Mouse (Mus musculus) left cerebral cortex, adult 18-20 months (tissue): Measurements from ENCODE around the gene Rin2. TPM values are rescaled to one million over a fixed set of nuclear protein-coding genes. Genes with fewer than 3 reads are reported as not detected.
A peak's percentile ranks its signal among the peaks of the same experiment; 100 is the strongest.
"Not testable (repeated sequence)": the region's sequence is repeated elsewhere in the genome, so short reads cannot be mapped to it uniquely, and the experiment has no call there.

Experiments
- DNase-seq, 2 experiments: peaks; one replicate each; pipeline ENCODE4 v3.0.0; 2021 to 2022; ENCODE audit warnings: low spot score in 2 of 2, mixed read lengths in 1 of 2
- total RNA-seq, 2 experiments: library from RNA; stranded (reverse); gene quantifications; 2 replicates each; pipeline ENCODE4 v1.2.3; 2021

The Rin2 gene
- total RNA-seq, 2 experiments from 2014 or later: 19.1 to 31.7 TPM

DNA sequence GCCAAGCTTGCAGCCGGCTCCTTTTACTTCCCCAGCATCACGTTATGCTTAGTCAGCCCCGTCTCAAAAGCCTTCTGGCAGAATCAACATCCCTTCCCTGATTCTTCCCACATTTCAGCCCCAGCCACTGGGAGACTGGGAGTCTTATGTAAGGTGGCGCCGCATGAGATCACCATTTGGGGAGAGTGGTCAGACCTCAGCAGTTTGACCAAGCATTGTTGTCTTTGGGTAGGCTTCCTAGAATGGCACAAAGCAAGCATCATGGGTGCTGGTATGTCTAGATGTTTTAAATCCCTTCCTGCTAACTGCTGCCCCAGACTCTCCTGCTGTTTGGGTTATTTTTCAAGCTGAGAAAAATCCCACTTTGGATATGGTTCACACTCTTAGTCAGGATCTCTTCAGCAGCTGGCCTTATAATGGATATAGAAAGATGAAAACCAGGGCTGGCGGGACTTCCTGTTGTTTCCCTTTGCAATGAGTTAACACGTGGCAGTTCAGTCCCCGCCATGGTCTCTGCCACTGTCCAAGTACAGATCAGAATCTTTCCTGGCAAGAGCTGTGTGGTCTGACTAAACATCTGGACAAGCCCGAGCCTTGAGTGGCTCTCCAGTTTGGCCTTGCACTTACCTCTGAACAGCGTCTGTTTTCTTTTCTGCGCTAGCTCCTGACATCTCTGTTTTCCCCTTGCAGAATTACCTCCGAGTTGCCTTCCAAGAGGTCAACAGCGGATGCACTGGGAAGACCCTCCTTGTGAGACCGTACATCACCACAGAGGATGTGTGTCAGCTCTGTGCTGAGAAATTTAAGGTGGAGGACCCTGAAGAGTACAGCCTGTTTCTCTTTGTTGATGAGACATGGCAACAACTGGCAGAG, 210.1 kb downstream of the Rin2 start:
- peak; percentile 55 to 57 for DNase-seq

DNA sequence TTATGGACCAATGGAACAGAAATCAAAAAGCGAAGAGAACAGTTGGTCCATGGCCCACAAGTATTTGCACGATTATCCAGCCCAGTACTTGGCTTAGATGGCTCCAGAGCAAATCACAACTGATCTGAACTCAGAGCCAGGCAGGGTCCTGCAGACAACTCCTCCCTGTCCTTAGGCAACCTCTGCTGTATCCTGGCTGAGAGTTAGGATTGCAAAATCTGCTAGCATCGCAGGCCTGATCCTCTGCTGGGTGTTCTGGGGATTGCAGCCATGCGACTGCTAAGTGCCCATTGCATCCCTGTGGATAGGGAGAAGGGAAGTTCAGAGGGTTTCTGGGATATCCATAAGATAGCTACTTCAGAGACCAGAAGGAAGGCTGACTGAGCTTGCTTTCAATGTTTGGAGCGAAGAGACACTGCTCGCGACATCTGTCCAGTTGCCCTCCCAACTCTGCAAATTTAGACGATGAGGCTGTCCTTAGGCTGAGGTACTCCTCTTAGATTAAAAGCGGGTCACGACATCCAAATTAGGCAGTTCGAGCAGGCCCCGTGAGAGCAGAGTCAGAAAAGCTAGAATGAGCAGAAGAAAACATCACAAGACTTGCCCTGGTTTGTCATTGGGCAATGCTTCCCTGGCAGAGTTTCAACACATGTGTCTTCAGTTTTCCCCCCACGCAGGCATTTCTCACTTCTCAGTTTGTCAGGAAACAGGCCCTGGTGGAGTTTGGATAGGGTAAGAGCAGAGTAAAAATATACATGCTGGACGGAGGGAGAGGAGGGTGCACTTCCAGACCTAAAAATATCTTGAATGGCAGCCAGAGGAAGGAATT, 213.1 kb downstream of the Rin2 start:
- peak; percentile 57 to 67 for DNase-seq

DNA sequence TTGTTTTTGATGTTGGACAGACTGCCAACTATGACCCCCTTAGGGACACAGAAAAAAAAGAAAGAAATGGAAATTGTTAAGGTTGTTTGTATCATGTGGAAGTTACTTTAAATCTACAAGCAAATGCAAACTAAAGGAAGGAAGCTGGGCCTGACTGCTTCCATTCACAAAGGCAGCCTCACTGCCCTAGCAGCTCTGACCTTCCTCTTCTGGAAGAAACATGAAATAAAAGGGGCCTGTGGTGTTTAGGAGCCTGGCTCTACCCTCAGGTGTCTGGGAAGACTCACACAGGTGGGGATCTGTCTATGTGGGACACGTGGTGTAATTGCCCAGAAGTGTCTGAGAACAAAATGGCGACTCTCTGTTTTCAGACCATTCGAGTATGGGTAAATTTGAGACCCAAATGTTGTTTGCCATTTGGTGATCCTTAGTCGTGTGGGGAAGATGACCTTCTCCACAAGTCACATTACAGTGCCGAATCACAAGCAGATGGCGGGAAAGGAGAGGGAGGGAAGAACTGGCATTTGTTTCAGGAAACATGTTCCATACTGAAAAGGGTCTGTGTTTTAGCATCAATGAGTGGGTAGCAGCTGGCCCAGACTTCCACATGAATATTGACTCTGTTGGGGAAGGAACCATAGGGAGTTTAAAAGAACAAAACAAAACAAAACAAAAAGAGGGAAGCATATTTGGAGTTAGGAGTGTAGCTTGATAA, 213.9 kb downstream of the Rin2 start:
- no peak for DNase-seq

DNA sequence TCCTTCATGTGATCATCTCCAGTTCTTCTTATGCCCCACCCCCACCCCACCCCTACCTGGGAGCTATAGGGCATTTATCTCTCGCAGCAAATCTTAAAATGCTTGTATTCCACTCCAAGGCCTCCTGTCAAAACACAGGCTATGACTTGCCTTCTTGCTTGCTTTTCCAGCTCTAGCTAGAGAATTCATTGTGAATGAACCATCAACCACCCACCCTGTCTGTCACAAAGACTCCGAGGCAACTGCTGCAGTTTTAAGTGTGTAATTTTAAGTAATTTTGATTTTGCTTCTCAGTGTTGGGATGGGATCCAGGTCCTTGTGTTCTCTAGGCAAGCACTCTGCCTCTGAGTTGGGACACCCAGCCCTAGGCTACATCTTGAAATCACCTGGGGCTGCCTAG, 215.6 kb downstream of the Rin2 start:
- DNase-seq: no peak

- no peak for DNase-seq
Measured at GRCm38 (mm10) chr2:145893756-145894155, 218.7 kb downstream of the Rin2 start.

DNA sequence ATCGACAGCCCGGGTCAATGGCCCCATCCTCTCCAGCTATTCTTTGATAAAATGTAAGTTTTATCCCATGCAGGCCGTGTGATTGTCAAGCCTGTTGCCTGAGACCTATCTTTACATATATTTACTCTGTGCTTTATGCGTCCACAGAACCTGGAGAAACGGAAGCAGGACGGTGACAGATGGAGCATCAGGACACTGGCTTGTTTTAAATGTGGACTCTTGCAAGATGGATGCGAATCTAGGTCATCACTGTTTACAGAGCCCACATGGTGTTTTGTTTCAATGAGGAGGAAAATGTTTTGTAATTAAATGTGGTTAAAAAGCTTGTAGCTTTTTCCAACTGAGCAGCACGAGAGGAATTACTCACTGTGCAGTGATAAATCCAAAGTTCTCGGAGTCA, 223.1 kb downstream of the Rin2 start:
- no peak for DNase-seq

GRCm38 (mm10) chr2:145900318-145900717, 225.3 kb downstream of the Rin2 start:
- DNase-seq: not testable (repeated sequence)

GRCm38 (mm10) chr2:145901861-145902260, 226.8 kb downstream of the Rin2 start, which contains the start of gene Naa20:
TSS of gene Naa20 (plus strand) at chr2:145902099.
- no peak for DNase-seq

DNA sequence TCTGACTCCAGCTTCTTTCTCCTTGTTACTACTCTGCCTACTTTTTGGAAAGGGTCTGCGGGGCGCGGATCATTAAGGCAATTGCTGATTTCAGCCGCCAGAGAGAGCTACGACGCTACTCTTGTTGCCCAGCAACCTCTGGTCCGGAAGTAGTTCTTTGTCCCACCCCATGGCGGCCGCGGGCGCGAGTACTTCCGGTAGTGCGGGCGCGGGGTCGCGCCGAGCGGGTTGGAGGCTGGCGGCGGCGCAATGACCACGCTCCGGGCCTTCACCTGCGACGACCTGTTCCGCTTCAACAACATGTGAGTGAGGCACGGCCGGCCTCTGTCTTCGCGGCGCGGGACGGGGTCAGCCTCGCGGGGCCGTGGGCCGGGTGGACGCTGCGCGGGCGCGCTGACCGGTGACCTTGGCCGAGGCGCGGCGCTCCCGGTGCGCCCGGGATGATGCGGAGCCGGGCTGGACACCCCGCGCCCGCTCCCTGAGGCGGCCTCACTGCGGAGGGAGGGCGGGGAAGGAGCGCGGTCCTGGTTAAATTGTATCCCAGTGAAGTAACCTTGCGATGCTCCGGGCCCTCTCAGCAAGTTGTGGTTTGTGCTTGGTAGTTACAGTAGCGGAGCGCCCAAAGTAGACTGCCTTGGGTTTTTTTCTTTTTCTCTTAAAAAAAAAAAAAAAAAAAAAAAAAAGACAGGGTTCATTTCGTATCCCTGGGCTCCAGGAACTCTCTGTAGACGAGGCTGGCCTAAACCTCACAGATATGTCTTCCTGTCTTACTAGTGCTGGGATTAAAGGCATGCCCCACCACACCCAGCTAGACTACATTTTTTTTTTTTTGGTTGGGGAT, 228.3 kb downstream of the Rin2 start:
- DNase-seq: peak; percentile 89 to 93

DNA sequence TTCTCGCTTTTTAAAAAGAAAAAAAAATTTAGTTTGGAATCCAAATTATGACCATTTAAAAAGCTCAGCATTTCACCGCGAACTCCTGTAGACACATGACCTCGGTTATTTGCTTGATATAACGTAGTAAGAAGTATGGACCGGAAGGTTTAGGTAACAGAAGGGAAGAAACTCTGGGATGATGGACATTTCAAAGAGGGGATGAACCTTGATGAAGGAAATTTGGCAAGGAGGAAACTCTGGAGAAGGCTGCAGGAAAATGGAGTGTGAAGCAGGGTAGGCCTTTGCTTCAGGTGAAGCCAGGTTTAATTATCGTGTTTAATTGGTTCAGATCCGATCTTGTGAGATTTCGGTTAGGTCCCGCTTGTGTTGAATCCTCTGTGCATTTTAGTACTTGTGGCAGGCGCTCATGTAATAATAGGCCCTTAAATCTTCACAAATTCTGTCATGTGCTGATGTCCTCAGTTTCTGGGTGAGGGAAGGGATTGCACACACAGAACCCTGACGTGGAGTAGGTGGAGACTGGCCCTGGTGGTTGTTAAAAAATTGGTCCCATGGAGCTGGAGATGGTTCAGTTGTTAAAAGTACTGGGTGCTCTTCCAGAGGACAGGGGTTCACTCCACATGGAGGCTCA, 229.1 kb downstream of the Rin2 start:
- no peak for DNase-seq

GRCm38 (mm10) chr2:145905156-145905555, 230.1 kb downstream of the Rin2 start:
- no peak for DNase-seq

GRCm38 (mm10) chr2:145905884-145906283, 230.9 kb downstream of the Rin2 start:
- DNase-seq: not testable (repeated sequence)

GRCm38 (mm10) chr2:145920941-145921650, 246.1 kb downstream of the Rin2 start:
- no peak for DNase-seq

- DNase-seq: peak; percentile 94 to 97
Measured at GRCm38 (mm10) chr2:145934339-145935231, 259.6 kb downstream of the Rin2 start, which contains the start of the genes Cfap61 and Crnkl1. TSS of gene Cfap61 (plus strand) at chr2:145934784. TSS of gene Crnkl1 (minus strand) at chr2:145935014.

DNA sequence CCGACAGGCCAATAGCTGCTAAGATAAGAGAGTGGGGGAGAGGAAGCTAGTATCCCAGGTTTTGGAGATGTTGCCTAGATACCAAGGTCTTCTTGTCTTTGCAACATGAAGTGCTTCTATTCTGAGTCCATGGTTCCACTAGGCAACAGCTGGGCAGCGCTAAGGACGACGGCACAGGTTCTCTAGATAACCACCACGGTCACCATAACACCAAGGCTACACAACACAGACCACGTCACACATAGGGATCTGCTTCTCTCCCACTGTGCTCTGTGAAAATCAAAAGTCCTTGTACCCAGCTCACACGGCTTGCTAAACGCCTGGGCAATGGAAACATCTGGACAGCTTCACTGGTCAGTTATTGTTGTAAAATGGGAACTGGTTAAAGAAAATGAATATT, 262.0 kb downstream of the Rin2 start:
- no peak for DNase-seq
